Mouse (Mus musculus) ES-E14 (cell line): ENCODE results near the gene Cox7a2. TPM values are rescaled to one million over a fixed set of nuclear protein-coding genes. Genes with fewer than 3 reads are reported as not detected.

Source experiments
- DNase-seq: peaks from one replicate; pipeline ENCODE4 v3.0.0-alpha.2; 2013; ENCODE audit warnings: low read depth, low spot score
- H3K27ac ChIP-seq: 2 replicates; pipeline ENCODE4 v1.5.1; 2012; ENCODE audit warnings: low read depth, mild to moderate bottlenecking, low read length, moderate library complexity, mixed read lengths; ENCODE audit not compliant: poor library complexity, insufficient read depth, severe bottlenecking
- H3K36me3 ChIP-seq: 2 replicates; pipeline ENCODE4 v1.6.1; 2012; ENCODE audit warnings: mild to moderate bottlenecking, low read length, moderate library complexity, mixed read lengths; ENCODE audit not compliant: control insufficient read depth, poor library complexity, insufficient read depth, severe bottlenecking
- H3K4me1 ChIP-seq, 2 experiments: fragments of 150-350 bp in 1 of 2; sonication (generic) in 1 of 2; 2 replicates each; pipeline ENCODE4 v1.6.1; 2012; ENCODE audit warnings: low read length in 2 of 2, mild to moderate bottlenecking in 1 of 2, mixed read lengths in 1 of 2; ENCODE audit not compliant: control insufficient read depth in 2 of 2, insufficient read depth in 2 of 2, poor library complexity in 1 of 2
- H3K4me3 ChIP-seq, 2 experiments: fragments of 150-350 bp in 1 of 2; sonication (generic) in 1 of 2; 2 replicates each; pipeline ENCODE4 v1.5.1; 2012; ENCODE audit warnings: low read length in 2 of 2, low read depth in 1 of 2, mild to moderate bottlenecking in 1 of 2, mixed read lengths in 1 of 2; ENCODE audit not compliant: insufficient read depth in 1 of 2, poor library complexity in 1 of 2, severe bottlenecking in 1 of 2
- H3K9ac ChIP-seq: 2 replicates; pipeline ENCODE4 v1.6.1; 2012; ENCODE audit warnings: low read depth, mild to moderate bottlenecking, low read length, mixed read lengths; ENCODE audit not compliant: poor library complexity, insufficient read depth, severe bottlenecking
- H3K9me3 ChIP-seq: fragments of 150-350 bp; sonication (generic); 2 replicates; pipeline ENCODE4 v1.6.1; 2012; ENCODE audit warnings: low read depth, mild to moderate bottlenecking, low read length; ENCODE audit not compliant: control insufficient read depth, insufficient read depth
- CHD2 ChIP-seq: IDR thresholded peaks from 2 replicates; pipeline ENCODE4 v1.6.1; 2014; ENCODE audit warnings: mild to moderate bottlenecking, low read depth, low read length, inconsistent platforms
- HCFC1 ChIP-seq: IDR thresholded peaks from 2 replicates; pipeline ENCODE4 v1.6.1; 2012; ENCODE audit warnings: low read length, inconsistent platforms, borderline replicate concordance; ENCODE audit not compliant: insufficient read depth
- MAFK ChIP-seq: IDR thresholded peaks from 2 replicates; pipeline ENCODE4 v1.6.1; 2014; ENCODE audit warnings: mild to moderate bottlenecking, low read depth, low read length, inconsistent platforms; ENCODE audit not compliant: insufficient read depth
- ZC3H11A ChIP-seq: IDR thresholded peaks from 2 replicates; pipeline ENCODE4 v1.6.1; 2012; ENCODE audit warnings: low read depth, mild to moderate bottlenecking, inconsistent platforms, low read length, borderline replicate concordance
- ZNF384 ChIP-seq: IDR thresholded peaks from 2 replicates; pipeline ENCODE4 v1.6.1; 2012; ENCODE audit warnings: low read depth, low read length, inconsistent platforms
- in situ Hi-C, 2 experiments: fragments of 600-800 bp; cut with MboI; formaldehyde crosslinking; loops; one replicate each; pipeline ENCODE4 v1.15.1; 2025; ENCODE audit warnings: low sequenced_read_pairs in 2 of 2, inconsistent platforms in 1 of 2; ENCODE audit not compliant: unreplicated experiment in 2 of 2
- total RNA-seq: library from RNA; depleted of rRNA; stranded (reverse); fragments of 300-350 nt; gene quantifications from 2 replicates; pipeline ENCODE4 v1.2.3, GENCODE M21; 2012

Gene Cox7a2
- total RNA-seq, 1 experiment: 300 TPM

- Histone ChIP-seq H3K27ac (no peak overlapping the region), H3K9ac (no peak overlapping the region), H3K4me3 (no peak overlapping the region), H3K9me3 (no peaks in the 10 kb centered on the region), H3K4me1 (no peaks in the 10 kb centered on the region), H3K36me3 (no peaks in the 10 kb centered on the region)
- in situ Hi-C loops: loop anchor here in 1 of 2 experiments (25.0 kb wide), 1 partner anchor 686 kb away; no protein-coding TSS in a partner anchor
- TF ChIP-seq HCFC1: no peak
- no peak for DNase-seq
Measured at GRCm38 (mm10) chr9:79723090-79723489, 36.6 kb downstream of the Cox7a2 start.

- no peak overlapping the region for H3K9ac ChIP-seq
- no peaks in the 10 kb centered on the region for H3K4me1 ChIP-seq
- H3K36me3 ChIP-seq: no peaks in the 10 kb centered on the region
- H3K9me3 ChIP-seq: no peaks in the 10 kb centered on the region
- no peak overlapping the region for H3K27ac ChIP-seq
- TF ChIP-seq ZC3H11A: peak; percentile 84; the same call in 1 of the 2 replicates
- no peak for TF ChIP-seq ZNF384
- no peak for TF ChIP-seq CHD2
- TF ChIP-seq HCFC1: no peak
- TF ChIP-seq MAFK: 0 out of 2 replicates have a peak, but pooled peaks have one; percentile 34
- no peak for DNase-seq
- no peak overlapping the region for H3K4me3 ChIP-seq
- in situ Hi-C loops: loop anchor here in 1 of 2 experiments (25.0 kb wide), 1 partner anchor 684 kb away; no protein-coding TSS in a partner anchor
Measured at GRCm38 (mm10) chr9:79721056-79721455, 38.6 kb downstream of the Cox7a2 start.

- no peaks in the 10 kb centered on the region for H3K4me1 ChIP-seq
- in situ Hi-C loops: loop anchor here in 1 of 2 experiments (25.0 kb wide), 1 partner anchor 683 kb away; no protein-coding TSS in a partner anchor
- no peak for DNase-seq
- no peak for TF ChIP-seq ZC3H11A
- TF ChIP-seq ZNF384: no peak
- TF ChIP-seq MAFK: no peak
- TF ChIP-seq HCFC1: no peak
- TF ChIP-seq CHD2: no peak
- H3K9me3 ChIP-seq: no peaks in the 10 kb centered on the region
- no peak overlapping the region for H3K9ac ChIP-seq
- H3K27ac ChIP-seq: no peak overlapping the region
- H3K36me3 ChIP-seq: no peaks in the 10 kb centered on the region
- no peak overlapping the region for H3K4me3 ChIP-seq
Measured at GRCm38 (mm10) chr9:79720143-79720542, 39.5 kb downstream of the Cox7a2 start.

DNA sequence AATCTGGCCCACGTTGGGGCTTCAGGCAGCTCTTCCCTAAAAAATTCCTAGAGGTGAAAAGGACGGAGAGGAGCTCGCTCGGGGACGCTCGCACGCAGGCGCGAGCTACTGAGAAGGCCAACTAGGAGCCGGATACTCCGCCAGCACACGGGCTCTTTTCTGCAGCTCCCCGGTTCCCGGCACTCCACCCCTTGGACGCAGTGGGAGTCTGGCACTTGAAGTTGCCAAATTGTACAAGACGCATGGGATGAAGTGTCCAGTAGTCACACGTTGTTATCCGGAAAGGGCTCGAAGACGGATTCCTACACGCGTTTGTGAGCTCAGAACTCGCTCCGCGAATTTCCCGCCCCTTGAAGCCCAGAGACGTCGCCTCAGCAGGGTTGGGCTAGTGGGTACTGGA is 40.2 kb downstream of the Cox7a2 start:
- peak overlapping the region; percentile 2 to 65; a peak in 2 of 4 replicates for H3K4me3 ChIP-seq
- in situ Hi-C loops: loop anchor here (5.0 to 25.0 kb wide), 3 partner anchors 672 to 947 kb away; no protein-coding TSS in a partner anchor
- DNase-seq: no peak
- H3K4me1 ChIP-seq: no peaks in the 10 kb centered on the region
- no peak overlapping the region for H3K27ac ChIP-seq
- H3K36me3 ChIP-seq: no peaks in the 10 kb centered on the region
- no peak overlapping the region for H3K9ac ChIP-seq
- no peaks in the 10 kb centered on the region for H3K9me3 ChIP-seq
- TF ChIP-seq CHD2 (no peak), HCFC1 (no peak), ZNF384 (no peak), ZC3H11A (no peak), MAFK (no peak)
